In the genomic region with DNA sequence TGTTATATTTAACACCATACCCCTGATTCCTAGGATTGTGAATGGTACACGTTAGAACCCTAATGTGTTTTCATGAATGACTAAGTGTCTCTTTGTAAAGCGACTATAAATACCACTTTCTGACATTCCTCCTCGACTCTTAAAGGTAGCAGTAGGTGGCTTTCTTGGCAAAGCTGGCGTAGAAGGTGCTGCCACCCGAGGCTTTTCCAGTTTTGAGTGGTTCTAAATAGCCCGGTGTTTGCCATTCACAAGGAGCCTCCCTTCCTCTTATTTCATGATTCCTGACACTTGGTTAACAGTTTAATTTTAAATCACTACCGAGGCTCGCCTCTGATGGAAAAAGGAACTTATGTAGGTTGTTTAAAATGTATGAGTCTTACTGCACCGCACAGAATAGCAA, we compare ENCODE assay signal across 11 mouse cellular contexts.
"Had no signal": no experiment of that assay in that cellular context is flagged by ENCODE, and none has a peak within 500 bp of the region (broad histone marks: within the 10 kb centered on the region; RNA-seq: fewer than 3 reads in every experiment).

No protein-coding gene starts in this region.

- H3K27ac ChIP-seq: hindbrain, embryonic 15.5 days; limb, embryonic 10.5 days; liver, embryonic 15.5 days; lung, embryonic 15.5 days; midbrain, embryonic 13.5 days; stomach, embryonic 15.5 days had no signal

- H3K27me3 ChIP-seq: hindbrain, embryonic 15.5 days; liver, embryonic 15.5 days; lung, embryonic 15.5 days; midbrain, embryonic 13.5 days; stomach, embryonic 15.5 days had no signal

- H3K4me2 ChIP-seq: hindbrain, embryonic 15.5 days; liver, embryonic 11.5 days; liver, embryonic 15.5 days; lung, embryonic 15.5 days; midbrain, embryonic 13.5 days; stomach, embryonic 15.5 days had no signal

- H3K36me3 ChIP-seq: hindbrain, embryonic 15.5 days; limb, embryonic 10.5 days; liver, embryonic 15.5 days; lung, embryonic 15.5 days; midbrain, embryonic 13.5 days; stomach, embryonic 15.5 days had no signal

- H3K4me3 ChIP-seq: hindbrain, embryonic 15.5 days; limb, embryonic 10.5 days; liver, embryonic 15.5 days; lung, embryonic 15.5 days; midbrain, embryonic 13.5 days; stomach, embryonic 15.5 days had no signal

- DNase-seq: kidney, adult 9 months; kidney, postnatal 10 days; thymus, postnatal 36 days had no signal

- H3K9ac ChIP-seq: hindbrain, embryonic 15.5 days; liver, embryonic 15.5 days; lung, embryonic 15.5 days; midbrain, embryonic 13.5 days; stomach, embryonic 15.5 days had no signal

- ATAC-seq: intestine, postnatal 0 days; midbrain, embryonic 13.5 days had no signal

- H3K4me1 ChIP-seq: hindbrain, embryonic 15.5 days; limb, embryonic 10.5 days; liver, embryonic 15.5 days; midbrain, embryonic 13.5 days; stomach, embryonic 15.5 days had no signal

- H3K9me3 ChIP-seq: hindbrain, embryonic 15.5 days; limb, embryonic 10.5 days; liver, embryonic 15.5 days; lung, embryonic 15.5 days; midbrain, embryonic 13.5 days; stomach, embryonic 15.5 days had no signal
